Mouse (Mus musculus) frontal cortex, adult 2 months (tissue): ENCODE measurements around the gene Sh3bgrl3. TPM values are rescaled to one million over a fixed set of nuclear protein-coding genes. Genes with fewer than 3 reads are reported as not detected.

Experiments
- DNase-seq, 2 experiments: peaks; one replicate each; pipeline ENCODE4 v3.0.0; 2022; ENCODE audit warnings: low spot score in 1 of 2; ENCODE audit errors: extremely low spot score in 1 of 2
- polyA plus RNA-seq: library from polyadenylated mRNA; depleted of rRNA; stranded (reverse); fragments of >200 nt; gene quantifications from 2 replicates; pipeline ENCODE4 v1.2.3, GENCODE M21; 2012; rRNA removed

Sh3bgrl3 gene
- polyA plus RNA-seq, 1 experiment, result 415 TPM

- DNase-seq, result no peak
Observed at GRCm38 (mm10) chr4:134084999-134085398, 43.6 kb downstream of the Sh3bgrl3 start.

DNA sequence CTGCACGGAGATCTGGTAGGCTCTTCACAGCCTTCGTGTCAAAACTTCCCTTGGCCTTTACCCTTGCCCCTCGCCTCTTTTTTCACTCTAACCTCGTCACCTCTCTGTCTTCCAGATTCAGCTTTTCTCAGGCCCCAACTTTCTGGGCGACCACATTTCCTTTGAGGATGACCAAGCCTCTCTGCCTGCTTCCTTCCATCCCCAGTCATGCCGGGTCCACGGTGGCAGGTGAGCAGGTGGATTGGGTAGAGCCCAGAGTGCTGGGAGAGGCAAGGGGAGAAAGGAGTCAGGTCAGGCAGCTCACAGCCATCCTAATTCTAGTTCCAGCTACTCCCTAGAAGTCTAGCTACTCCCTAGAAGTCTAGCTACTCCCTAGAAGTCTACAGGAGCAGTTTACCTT, 46.1 kb downstream of the Sh3bgrl3 start:
- DNase-seq, result no peak

DNA sequence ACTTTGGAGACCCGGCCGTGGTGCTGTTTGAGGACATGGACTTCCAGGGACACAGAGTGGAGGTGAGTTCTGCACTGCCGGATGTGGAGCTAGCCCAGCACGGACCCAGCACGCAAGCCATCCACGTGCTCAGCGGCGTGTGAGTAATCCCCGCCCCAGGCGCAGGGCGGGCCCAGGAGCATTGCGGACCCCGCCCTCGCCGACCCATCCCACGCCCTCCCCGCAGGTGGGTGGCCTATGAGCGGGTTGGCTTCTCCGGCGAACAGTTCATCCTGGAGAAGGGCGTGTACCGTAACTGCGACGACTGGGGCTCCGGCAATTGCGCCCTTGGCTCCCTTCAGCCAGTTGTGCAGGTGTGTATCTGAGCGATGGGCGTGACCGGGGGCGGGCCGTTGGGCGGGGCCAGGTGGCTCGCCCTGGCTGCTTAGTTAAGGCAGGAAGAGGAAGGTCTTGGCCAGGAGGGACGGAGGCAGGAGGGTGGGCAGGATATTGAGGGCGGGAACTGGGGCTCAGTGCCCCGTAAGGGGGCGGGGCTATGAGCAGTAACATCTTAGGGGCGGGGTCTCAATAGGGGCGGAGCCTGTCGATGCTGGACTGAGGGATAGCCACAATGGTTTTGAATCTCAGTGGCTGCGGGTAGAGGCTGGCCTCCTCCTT, 46.7 kb downstream of the Sh3bgrl3 start:
- peak in 1 of 2 experiments; percentile 73 for DNase-seq

DNA sequence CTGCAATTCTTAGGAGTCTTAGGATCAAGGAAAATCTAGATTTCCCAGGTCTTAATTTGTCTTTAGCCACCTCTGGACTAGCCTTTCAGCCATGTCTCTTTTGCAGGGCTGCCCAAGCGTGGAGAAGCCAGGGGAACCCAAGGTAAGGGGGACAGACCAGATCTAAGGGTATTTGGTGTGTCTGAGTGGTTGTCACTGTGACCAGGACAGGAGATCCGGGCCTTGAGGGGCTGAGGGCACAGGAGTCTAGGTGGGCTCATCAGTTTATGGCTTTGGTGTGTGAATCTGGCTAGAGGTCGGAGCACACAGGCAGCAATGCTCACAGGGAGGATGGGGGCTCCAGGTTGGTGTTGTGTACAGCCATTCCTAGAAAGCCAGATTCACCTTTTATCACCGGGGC, 47.9 kb downstream of the Sh3bgrl3 start:
- no peak for DNase-seq

GRCm38 (mm10) chr4:134078694-134079093, 49.9 kb downstream of the Sh3bgrl3 start:
- peak in 1 of 2 experiments; percentile 62 for DNase-seq

Other genes with a start within 250 kb of the Sh3bgrl3 start
- 10.8 and 12.8 TPM in 2 replicates for gene Rps6ka1, start 241.0 kb downstream of the Sh3bgrl3 start, polyA plus RNA-seq
- 204 and 207 TPM in 2 replicates for gene Hmgn2, start 160.1 kb downstream of the Sh3bgrl3 start, polyA plus RNA-seq
- 54.8 and 56.5 TPM in 2 replicates for gene Dhdds, start 127.9 kb downstream of the Sh3bgrl3 start, polyA plus RNA-seq
- not detected in 2 replicates for gene Lin28a, start 109.9 kb downstream of the Sh3bgrl3 start, polyA plus RNA-seq
- gene Zfp683, start 75.0 kb downstream of the Sh3bgrl3 start, polyA plus RNA-seq, result not detected in 2 replicates
- 2.6 TPM in 2 replicates for gene Crybg2, start 68.0 kb downstream of the Sh3bgrl3 start, polyA plus RNA-seq
- gene Cd52, start 33.7 kb downstream of the Sh3bgrl3 start, polyA plus RNA-seq, result 5.6 and 7.1 TPM in 2 replicates
- 42.6 and 43.1 TPM in 2 replicates for gene Ubxn11, start 26.2 kb downstream of the Sh3bgrl3 start, polyA plus RNA-seq
- 18.1 and 25.0 TPM in 2 replicates for gene Cep85, start 58.3 kb upstream of the Sh3bgrl3 start, polyA plus RNA-seq
- gene Gm7534, start 74.2 kb upstream of the Sh3bgrl3 start, polyA plus RNA-seq, result 0.04 TPM in 1 of 2 replicates, not detected in the other
- 0.10 and 0.19 TPM in 2 replicates for gene Catsper4, start 98.6 kb upstream of the Sh3bgrl3 start, polyA plus RNA-seq
- gene Cnksr1, start 109.6 kb upstream of the Sh3bgrl3 start, polyA plus RNA-seq, result 0.36 and 0.44 TPM in 2 replicates
- not detected in 2 replicates for gene E130218I03Rik, start 114.9 kb upstream of the Sh3bgrl3 start, polyA plus RNA-seq
- 10.0 and 11.3 TPM in 2 replicates for gene Zfp593, start 116.8 kb upstream of the Sh3bgrl3 start, polyA plus RNA-seq
- gene Gm30191, start 118.1 kb upstream of the Sh3bgrl3 start, polyA plus RNA-seq, result not detected in 2 replicates
- gene Grrp1, start 125.3 kb upstream of the Sh3bgrl3 start, polyA plus RNA-seq, result 7.4 and 7.9 TPM in 2 replicates
- gene Pdik1l, start 159.1 kb upstream of the Sh3bgrl3 start, polyA plus RNA-seq, result 8.5 and 8.9 TPM in 2 replicates
- gene Trim63, start 186.3 kb upstream of the Sh3bgrl3 start, polyA plus RNA-seq, result 0.15 and 0.36 TPM in 2 replicates
- 0.29 and 0.58 TPM in 2 replicates for gene Slc30a2, start 214.4 kb upstream of the Sh3bgrl3 start, polyA plus RNA-seq